Mouse (Mus musculus): Measurements from ENCODE around the gene Kcne1.

- TF ChIP-seq CTCF (IDR thresholded peaks at IDR 0.05; ENCODE audit: insufficient read depth, low read depth, low read length) (no peak), POLR2A (IDR thresholded peaks at IDR 0.05; ENCODE audit: insufficient read depth, low read depth, low read length) (no peak; the same call in 1 of the 2 replicates)
These were observed 57.9 kb downstream of the Kcne1 start for GRCm38 (mm10) chr16:92301412-92301806.

Data from olfactory bulb, adult 2 months (tissue).